Mouse (Mus musculus) G1E (cell line): Measurements from ENCODE around the gene Trim2.

Experiments
- CTCF ChIP-seq: IDR thresholded peaks from 2 replicates; pipeline ENCODE4 v1.5.1; 2012; ENCODE audit warnings: low read depth, low read length, inconsistent platforms, mixed read lengths
- GATA1 ChIP-seq: IDR thresholded peaks from 2 replicates; pipeline ENCODE4 v1.6.1; 2012; ENCODE audit warnings: borderline replicate concordance, low read length, inconsistent platforms, mixed read lengths
- POLR2AphosphoS5 ChIP-seq: IDR thresholded peaks from 2 replicates; pipeline ENCODE4 v1.6.1; 2012; ENCODE audit warnings: low read depth, low read length, inconsistent platforms; ENCODE audit not compliant: insufficient replicate concordance

GRCm38 (mm10) chr3:84215253-84215652 is 91.4 kb downstream of the Trim2 start:
- no peak for TF ChIP-seq GATA1
- no peak for TF ChIP-seq POLR2AphosphoS5
- no peak for TF ChIP-seq CTCF
